ENCODE assay signal across 15 mouse cellular contexts in genomic region chr19:41581706-41582420, GRCm38 (mm10). TPM values are rescaled to one million over a fixed set of nuclear protein-coding genes. Genes with fewer than 3 reads are reported as not detected.
DNase-seq lines count a peak whose midpoint lies in the region; ATAC-seq lines count a peak whose summit lies in the region.
"Had no signal": no experiment of that assay in that cellular context is flagged by ENCODE, and none has a peak within 500 bp of the region (broad histone marks: within the 10 kb centered on the region; RNA-seq: fewer than 3 reads in every experiment).

Gm340 (plus strand) TSS chr19:41582370.

- H3K4me2 ChIP-seq in midbrain, embryonic 11.5 days: no peak within 1 kb of the TSS
- no peak within 1 kb of the TSS for H3K4me2 ChIP-seq in midbrain, embryonic 15.5 days
- H3K4me2 ChIP-seq in hindbrain, embryonic 12.5 days (replicated peaks): no peak within 1 kb of the TSS
- H3K4me2 ChIP-seq: kidney, embryonic 15.5 days; limb, embryonic 13.5 days; lung, embryonic 15.5 days had no signal

- H3K9ac ChIP-seq in midbrain, embryonic 11.5 days (ENCODE audit: low read length): no peak within 1 kb of the TSS
- no peak within 1 kb of the TSS for H3K9ac ChIP-seq in midbrain, embryonic 15.5 days
- H3K9ac ChIP-seq in hindbrain, embryonic 12.5 days: no peak within 1 kb of the TSS
- H3K9ac ChIP-seq: kidney, embryonic 15.5 days; limb, embryonic 13.5 days; lung, embryonic 15.5 days had no signal

- H3K4me1 ChIP-seq in midbrain, embryonic 11.5 days (ENCODE audit: control insufficient read depth, insufficient read depth, low read length): no peaks in the 10 kb centered on the region
- no peaks in the 10 kb centered on the region for H3K4me1 ChIP-seq in midbrain, embryonic 15.5 days
- H3K4me1 ChIP-seq in hindbrain, embryonic 12.5 days: no peaks in the 10 kb centered on the region
- H3K4me1 ChIP-seq: kidney, embryonic 15.5 days; limb, embryonic 13.5 days; lung, embryonic 15.5 days had no signal

- no peak for ATAC-seq in midbrain, embryonic 11.5 days (ENCODE audit: low FRiP score)
- no peak for ATAC-seq in midbrain, embryonic 15.5 days (replicated peaks)
- no peak for ATAC-seq in hematopoietic stem cell, adult 5-6 weeks (replicated peaks in 1 of 2; ENCODE audit: insufficient read depth in 1 of 2, low FRiP score in 2 of 2, low TSS enrichment in 1 of 2, low read depth in 1 of 2, poor library complexity in 2 of 2, severe bottlenecking in 2 of 2)
- no peak for ATAC-seq in hindbrain, embryonic 12.5 days (ENCODE audit: low FRiP score)

- no peaks in the 10 kb centered on the region for H3K9me3 ChIP-seq in midbrain, embryonic 11.5 days (ENCODE audit: control insufficient read depth, low read length)
- H3K9me3 ChIP-seq in midbrain, embryonic 15.5 days: no peaks in the 10 kb centered on the region
- no peaks in the 10 kb centered on the region for H3K9me3 ChIP-seq in hindbrain, embryonic 12.5 days (replicated peaks)
- H3K9me3 ChIP-seq: kidney, embryonic 15.5 days; limb, embryonic 13.5 days; lung, embryonic 15.5 days had no signal

- H3K27me3 ChIP-seq in midbrain, embryonic 11.5 days (ENCODE audit: control insufficient read depth, insufficient read depth, low read length): no peaks in the 10 kb centered on the region
- H3K27me3 ChIP-seq in midbrain, embryonic 15.5 days (replicated peaks): no peaks in the 10 kb centered on the region
- H3K27me3 ChIP-seq in hindbrain, embryonic 12.5 days: no peaks in the 10 kb centered on the region
- H3K27me3 ChIP-seq: kidney, embryonic 15.5 days; limb, embryonic 13.5 days; lung, embryonic 15.5 days had no signal

- H3K4me3 ChIP-seq in midbrain, embryonic 11.5 days (ENCODE audit: low read depth, low read length): no peak within 1 kb of the TSS
- H3K4me3 ChIP-seq in midbrain, embryonic 15.5 days: no peak within 1 kb of the TSS
- H3K4me3 ChIP-seq in hindbrain, embryonic 12.5 days: no peak within 1 kb of the TSS
- H3K4me3 ChIP-seq: kidney, embryonic 15.5 days; limb, embryonic 13.5 days; lung, embryonic 15.5 days had no signal

- intact Hi-C loops in heart, postnatal 10 days (cut with DNase I): no loop called here
- intact Hi-C loops in heart, postnatal 25 days (cut with DNase I): no loop called here

- no peak within 1 kb of the TSS for H3K27ac ChIP-seq in midbrain, embryonic 11.5 days (ENCODE audit: low read depth, low read length)
- H3K27ac ChIP-seq in midbrain, embryonic 15.5 days: no peak within 1 kb of the TSS
- no peak within 1 kb of the TSS for H3K27ac ChIP-seq in hindbrain, embryonic 12.5 days
- H3K27ac ChIP-seq: kidney, embryonic 15.5 days; limb, embryonic 13.5 days; lung, embryonic 15.5 days; stomach, postnatal 0 days had no signal

- DNase-seq in heart, postnatal 10 days: no peak
- no peak for DNase-seq in heart, postnatal 25 days (ENCODE audit: low spot score)
- DNase-seq in midbrain, embryonic 11.5 days (ENCODE audit: low spot score, missing footprints): peak; percentile 2
- DNase-seq in retina, embryonic 14.5 days (ENCODE audit: low spot score): no peak
- DNase-seq in c-Kit-positive CD71-positive TER-119-positive erythroid progenitor cells, embryonic 14.5 days (ENCODE audit: low spot score): no peak
- DNase-seq: cerebellum, adult 18-20 months; spleen, adult 18-20 months; thymus, postnatal 4 days had no signal

- WGBS in midbrain, embryonic 11.5 days: 96% methylated on average over 23 of the region's 23 CpGs
- 94% methylated on average over 23 of the region's 23 CpGs for WGBS in midbrain, embryonic 15.5 days
- 92% methylated on average over 23 of the region's 23 CpGs for WGBS in hindbrain, embryonic 12.5 days

- peaks cover 15% of the 10 kb centered on the region for H3K36me3 ChIP-seq in midbrain, embryonic 11.5 days (ENCODE audit: control insufficient read depth, insufficient read depth, low read length)
- H3K36me3 ChIP-seq in midbrain, embryonic 15.5 days (replicated peaks): peaks cover 20% of the 10 kb centered on the region; the same call in 1 of the 2 replicates
- peaks cover 51% of the 10 kb centered on the region for H3K36me3 ChIP-seq in hindbrain, embryonic 12.5 days

RNA-seq across cellular contexts. Expression of gene Gm340, which starts in this region (rescaled TPM):
- total RNA-seq in heart, postnatal 10 days (2021): 10 to 100 TPM; 12.5 to 12.7 TPM
- total RNA-seq in heart, postnatal 25 days (2021): 10 to 100 TPM in 1 of 2 experiments, 1 to 10 TPM in 1; 7.9 to 10.1 TPM
- 4.8 and 4.9 TPM in 2 replicates for polyA plus RNA-seq in midbrain, embryonic 11.5 days (2014; fragmentation: Nextera tagmentation; extraction: Ambion mirVana)
- 2.5 and 2.6 TPM in 2 replicates for polyA plus RNA-seq in midbrain, embryonic 15.5 days (2015; fragmentation: Nextera tagmentation; extraction: Ambion mirVana)
- total RNA-seq in hematopoietic stem cell, adult 5-6 weeks (2017): 16.7 and 17.3 TPM in 2 replicates
- polyA plus RNA-seq in hindbrain, embryonic 12.5 days (2016; fragmentation: Nextera tagmentation; extraction: Ambion mirVana): 3.9 and 4.8 TPM in 2 replicates
